24 mouse cellular contexts compared by ENCODE assay signal in genomic region chr13:117710811-117711210, GRCm38 (mm10).
A peak's percentile ranks its signal among the peaks of the same experiment; 100 is the strongest.
DNase-seq lines count a peak whose midpoint lies in the region; ATAC-seq lines count a peak whose summit lies in the region.
"Had no signal": no experiment of that assay in that cellular context is flagged by ENCODE, and none has a peak within 500 bp of the region (broad histone marks: within the 10 kb centered on the region; RNA-seq: fewer than 3 reads in every experiment).

No protein-coding gene starts in this region.

- no peak overlapping the region for H3K9ac ChIP-seq in heart, embryonic 13.5 days
- H3K9ac ChIP-seq in heart, embryonic 12.5 days: no peak overlapping the region
- H3K9ac ChIP-seq: forebrain, embryonic 13.5 days; hindbrain, embryonic 14.5 days; liver, embryonic 15.5 days; midbrain, embryonic 13.5 days had no signal

- H3K4me1 ChIP-seq in heart, embryonic 13.5 days: peaks cover 22% of the 10 kb centered on the region
- peaks cover 10% of the 10 kb centered on the region for H3K4me1 ChIP-seq in heart, embryonic 12.5 days (replicated peaks)
- H3K4me1 ChIP-seq: forebrain, embryonic 13.5 days; liver, embryonic 15.5 days; megakaryocyte, embryonic 14.5 days; midbrain, embryonic 13.5 days had no signal

- 0 out of 2 replicates have a peak overlapping the region, but pooled peaks have one; percentile 45 for H3K27ac ChIP-seq in heart, embryonic 13.5 days (replicated peaks)
- H3K27ac ChIP-seq in heart, embryonic 12.5 days (ENCODE audit: poor library complexity, severe bottlenecking): no peak overlapping the region
- H3K27ac ChIP-seq: forebrain, embryonic 13.5 days; hindbrain, embryonic 14.5 days; limb, embryonic 10.5 days; liver, embryonic 15.5 days; midbrain, embryonic 13.5 days; stomach, postnatal 0 days had no signal

- no peak for ATAC-seq in heart, embryonic 13.5 days (ENCODE audit: extremely low read depth, insufficient number of reproducible peaks, low FRiP score, low TSS enrichment)
- no peak for ATAC-seq in heart, embryonic 12.5 days (ENCODE audit: insufficient number of reproducible peaks, low FRiP score)
- no peak for ATAC-seq in erythroid progenitor cell, adult 5-6 weeks (replicated peaks; ENCODE audit: low FRiP score, poor library complexity, severe bottlenecking)
- ATAC-seq: forebrain, embryonic 13.5 days; inflammation-experienced regulatory T-cells, adult 6 months; midbrain, embryonic 13.5 days had no signal

- no peak overlapping the region for H3K4me2 ChIP-seq in heart, embryonic 13.5 days
- H3K4me2 ChIP-seq in heart, embryonic 12.5 days: no peak overlapping the region
- H3K4me2 ChIP-seq: forebrain, embryonic 13.5 days; hindbrain, embryonic 14.5 days; liver, embryonic 15.5 days; midbrain, embryonic 13.5 days had no signal

- H3K27me3 ChIP-seq in heart, embryonic 13.5 days (replicated peaks): no peaks in the 10 kb centered on the region
- no peaks in the 10 kb centered on the region for H3K27me3 ChIP-seq in heart, embryonic 12.5 days (replicated peaks)
- H3K27me3 ChIP-seq: forebrain, embryonic 13.5 days; liver, embryonic 15.5 days; megakaryocyte, embryonic 14.5 days; midbrain, embryonic 13.5 days had no signal

- no peaks in the 10 kb centered on the region for H3K9me3 ChIP-seq in heart, embryonic 13.5 days
- no peaks in the 10 kb centered on the region for H3K9me3 ChIP-seq in heart, embryonic 12.5 days (replicated peaks)
- H3K9me3 ChIP-seq: forebrain, embryonic 13.5 days; limb, embryonic 10.5 days; liver, embryonic 15.5 days; megakaryocyte, embryonic 14.5 days; midbrain, embryonic 13.5 days had no signal

- no peak overlapping the region for H3K4me3 ChIP-seq in heart, embryonic 13.5 days
- H3K4me3 ChIP-seq in heart, embryonic 12.5 days: no peak overlapping the region
- H3K4me3 ChIP-seq: forebrain, embryonic 13.5 days; limb, embryonic 10.5 days; liver, embryonic 15.5 days; megakaryocyte, embryonic 14.5 days; midbrain, embryonic 13.5 days had no signal

- H3K36me3 ChIP-seq in heart, embryonic 13.5 days: no peaks in the 10 kb centered on the region
- H3K36me3 ChIP-seq in heart, embryonic 12.5 days: no peaks in the 10 kb centered on the region
- H3K36me3 ChIP-seq: limb, embryonic 10.5 days; liver, embryonic 15.5 days; midbrain, embryonic 13.5 days had no signal

- DNase-seq in lung, postnatal 36 days: peak; percentile 20
- DNase-seq in lung, postnatal 4 days: no peak
- peak; percentile 52 for DNase-seq in brain, adult 2 months (ENCODE audit: low read depth, low spot score)
- no peak for DNase-seq in adrenal gland, adult (ENCODE audit: inconsistent age in 2 of 2, low spot score in 1 of 2)
- DNase-seq: adrenal gland, postnatal 36 days; cerebellum, adult 11-12 months; cerebellum, postnatal 10 days; kidney, adult 2 months; kidney, postnatal 10 days; liver; lung, postnatal 10 days; thymus, adult 2 months; thymus, postnatal 4 days had no signal

Comparison
In these comparisons a context has a peak if more than half of its experiments do, and no peak if none do; other contexts are left out.
1. DNase-seq: peak in lung, postnatal 36 days (single experiment) and brain, adult 2 months (single experiment); none in lung, postnatal 4 days (0 of 2) and adrenal gland, adult (0 of 2).